Mouse (Mus musculus): ENCODE measurements around the gene Srl. TPM values are rescaled to one million over a fixed set of nuclear protein-coding genes. Genes with fewer than 3 reads are reported as not detected.

Gene Srl
- polyA plus RNA-seq, 1 experiment from 2014 or later: 8.8 TPM

DNA sequence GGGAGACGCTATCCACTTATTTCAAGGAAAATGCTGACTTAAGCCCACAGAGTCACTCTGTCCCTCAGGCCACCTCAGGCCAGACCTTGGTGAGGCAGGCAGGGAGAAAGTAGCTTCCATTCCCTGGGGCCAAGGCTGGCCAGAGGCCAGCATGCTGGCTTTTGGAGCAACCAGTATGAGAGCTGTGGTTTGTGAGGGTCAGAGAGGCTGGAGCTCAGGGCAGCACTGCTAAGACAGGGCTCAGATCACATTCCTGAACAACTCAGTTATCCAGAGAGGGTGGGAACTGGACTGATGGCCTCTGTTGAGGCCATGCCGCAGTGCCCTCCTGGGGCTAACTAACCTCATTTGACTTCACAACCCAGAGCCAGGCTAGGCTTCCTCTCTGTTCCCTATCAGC lies 106.2 kb downstream of the Srl start:
- Histone ChIP-seq H3K9me3 (ENCODE audit: control insufficient read depth, low read length) (no peaks in the 10 kb centered on the region), H3K4me3 (ENCODE audit: low read depth, low read length) (no peak overlapping the region), H3K9ac (ENCODE audit: low read depth, low read length) (no peak overlapping the region), H3K27me3 (replicated peaks; ENCODE audit: control insufficient read depth, insufficient read depth, low read length) (no peaks in the 10 kb centered on the region), H3K4me2 (no peak overlapping the region), H3K36me3 (ENCODE audit: control insufficient read depth, insufficient read depth, low read length) (no peaks in the 10 kb centered on the region), H3K4me1 (replicated peaks; ENCODE audit: control insufficient read depth, insufficient read depth, low read length) (no peaks in the 10 kb centered on the region), H3K27ac (ENCODE audit: low read depth, low read length) (no peak overlapping the region)
- ATAC-seq (replicated peaks; ENCODE audit: low FRiP score): no peak
- no peak for DNase-seq (ENCODE audit: low spot score)
- WGBS: 92% methylated on average over 2 of the region's 2 CpGs

DNA sequence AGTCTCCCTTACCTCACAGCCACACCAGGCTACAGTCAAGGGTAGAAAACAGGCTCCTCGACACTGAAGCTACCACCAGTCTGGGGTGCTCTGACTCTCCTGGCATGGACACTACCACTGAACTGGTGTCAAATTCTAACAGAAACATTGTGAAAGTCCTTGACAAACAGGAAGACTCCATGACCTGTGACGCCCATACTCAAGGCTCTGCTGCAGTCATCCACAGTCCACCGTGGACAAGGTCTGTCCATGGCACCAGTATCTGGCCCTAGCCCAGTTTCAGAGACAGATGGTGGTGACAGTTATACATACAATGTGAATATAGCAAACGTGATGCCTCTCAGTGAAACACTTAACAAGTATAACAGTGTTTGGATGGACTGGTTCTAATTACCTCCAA lies 109.8 kb downstream of the Srl start:
- no peak for ATAC-seq (replicated peaks; ENCODE audit: low FRiP score)
- Histone ChIP-seq H3K9me3 (ENCODE audit: control insufficient read depth, low read length) (no peaks in the 10 kb centered on the region), H3K27me3 (replicated peaks; ENCODE audit: control insufficient read depth, insufficient read depth, low read length) (no peaks in the 10 kb centered on the region), H3K4me1 (replicated peaks; ENCODE audit: control insufficient read depth, insufficient read depth, low read length) (no peaks in the 10 kb centered on the region), H3K27ac (ENCODE audit: low read depth, low read length) (no peak overlapping the region), H3K36me3 (ENCODE audit: control insufficient read depth, insufficient read depth, low read length) (no peaks in the 10 kb centered on the region), H3K9ac (ENCODE audit: low read depth, low read length) (no peak overlapping the region), H3K4me3 (ENCODE audit: low read depth, low read length) (no peak overlapping the region), H3K4me2 (no peak overlapping the region)
- no peak for DNase-seq (ENCODE audit: low spot score)
- 70% methylated on average over 4 of the region's 4 CpGs for WGBS

DNA sequence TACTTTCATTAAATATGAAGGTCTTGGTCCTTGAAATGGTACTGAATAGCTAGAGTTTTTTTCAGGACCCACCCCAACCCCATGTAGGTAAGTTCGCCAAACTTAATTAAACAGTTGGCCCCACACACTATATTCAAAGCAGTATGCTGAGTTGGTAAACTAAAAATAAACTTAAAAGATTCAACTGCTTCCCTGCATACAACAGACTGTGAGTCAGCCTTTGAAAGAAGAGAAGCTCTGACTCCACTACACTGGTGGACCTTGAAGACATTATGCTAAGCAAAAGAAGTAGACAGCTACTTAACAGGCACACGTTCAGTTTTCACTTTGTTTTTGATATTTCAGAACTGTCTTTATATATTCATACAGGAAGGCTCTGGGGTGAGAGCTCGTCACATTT lies 110.6 kb downstream of the Srl start:
- no peaks in the 10 kb centered on the region for H3K9me3 ChIP-seq (ENCODE audit: control insufficient read depth, low read length)
- H3K36me3 ChIP-seq (ENCODE audit: control insufficient read depth, insufficient read depth, low read length): no peaks in the 10 kb centered on the region
- H3K4me1 ChIP-seq (replicated peaks; ENCODE audit: control insufficient read depth, insufficient read depth, low read length): no peaks in the 10 kb centered on the region
- no peak overlapping the region for H3K27ac ChIP-seq (ENCODE audit: low read depth, low read length)
- no peak overlapping the region for H3K9ac ChIP-seq (ENCODE audit: low read depth, low read length)
- H3K27me3 ChIP-seq (replicated peaks; ENCODE audit: control insufficient read depth, insufficient read depth, low read length): no peaks in the 10 kb centered on the region
- H3K4me2 ChIP-seq: no peak overlapping the region
- no peak for ATAC-seq (replicated peaks; ENCODE audit: low FRiP score)
- 80% methylated on average over 3 of the region's 3 CpGs for WGBS
- no peak for DNase-seq (ENCODE audit: low spot score)
- no peak overlapping the region for H3K4me3 ChIP-seq (ENCODE audit: low read depth, low read length)

DNA sequence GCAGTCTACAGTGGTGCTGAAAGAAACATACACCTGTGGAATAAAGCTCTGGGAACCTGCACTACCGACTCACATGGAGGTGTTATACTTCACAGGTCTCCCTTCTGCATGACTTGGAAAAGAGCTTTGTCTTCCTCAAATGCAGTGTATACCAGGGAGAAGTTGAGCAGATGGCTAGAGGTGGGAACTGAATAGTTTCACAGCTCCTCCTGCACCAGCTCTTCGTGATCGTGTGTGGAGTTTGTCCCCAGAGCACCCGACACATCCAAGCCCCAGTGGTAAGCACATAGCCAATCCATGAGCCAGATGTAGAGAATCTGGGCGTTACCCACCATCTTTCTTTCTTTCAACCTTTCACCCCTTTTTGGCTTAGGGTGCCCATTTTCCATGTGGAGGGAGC lies 111.4 kb downstream of the Srl start:
- Histone ChIP-seq H3K27me3 (replicated peaks; ENCODE audit: control insufficient read depth, insufficient read depth, low read length) (no peaks in the 10 kb centered on the region), H3K9me3 (ENCODE audit: control insufficient read depth, low read length) (no peaks in the 10 kb centered on the region), H3K9ac (ENCODE audit: low read depth, low read length) (no peak overlapping the region), H3K27ac (ENCODE audit: low read depth, low read length) (no peak overlapping the region), H3K4me3 (ENCODE audit: low read depth, low read length) (no peak overlapping the region), H3K4me1 (replicated peaks; ENCODE audit: control insufficient read depth, insufficient read depth, low read length) (no peaks in the 10 kb centered on the region), H3K36me3 (ENCODE audit: control insufficient read depth, insufficient read depth, low read length) (no peaks in the 10 kb centered on the region), H3K4me2 (no peak overlapping the region)
- DNase-seq (ENCODE audit: low spot score) (no peak), ATAC-seq (replicated peaks; ENCODE audit: low FRiP score) (no peak)
- WGBS: 80% methylated on average over 5 of the region's 5 CpGs

Other genes starting within 250 kb of the Srl start
- 1.6 and 2.1 TPM in 2 replicates for gene Adcy9, start 121.3 kb downstream of the Srl start, polyA plus RNA-seq (2014; fragmentation: Nextera tagmentation; extraction: Ambion mirVana)
- 23.3 and 25.1 TPM in 2 replicates for gene Tfap4, start 18.0 kb upstream of the Srl start, polyA plus RNA-seq (2014; fragmentation: Nextera tagmentation; extraction: Ambion mirVana)
- 10.8 and 11.7 TPM in 2 replicates for gene Glis2, start 52.9 kb upstream of the Srl start, polyA plus RNA-seq (2014; fragmentation: Nextera tagmentation; extraction: Ambion mirVana)
- 110 and 116 TPM in 2 replicates for gene Pam16, start 83.2 kb upstream of the Srl start, polyA plus RNA-seq (2014; fragmentation: Nextera tagmentation; extraction: Ambion mirVana)
- gene Vasn, start 98.1 kb upstream of the Srl start, polyA plus RNA-seq (2014; fragmentation: Nextera tagmentation; extraction: Ambion mirVana): 9.3 and 9.4 TPM in 2 replicates
- 104 and 111 TPM in 2 replicates for gene Dnaja3, start 98.2 kb upstream of the Srl start, polyA plus RNA-seq (2014; fragmentation: Nextera tagmentation; extraction: Ambion mirVana)
- gene Coro7, start 138.0 kb upstream of the Srl start, polyA plus RNA-seq (2014; fragmentation: Nextera tagmentation; extraction: Ambion mirVana): 17.4 and 18.7 TPM in 2 replicates
- 85.6 and 92.2 TPM in 2 replicates for gene Nmral1, start 177.5 kb upstream of the Srl start, polyA plus RNA-seq (2014; fragmentation: Nextera tagmentation; extraction: Ambion mirVana)
- gene Hmox2, start 184.5 kb upstream of the Srl start, polyA plus RNA-seq (2014; fragmentation: Nextera tagmentation; extraction: Ambion mirVana): 66.8 and 75.9 TPM in 2 replicates
- 49.4 and 49.8 TPM in 2 replicates for gene Cdip1, start 248.5 kb upstream of the Srl start, polyA plus RNA-seq (2014; fragmentation: Nextera tagmentation; extraction: Ambion mirVana)

Data from liver, embryonic 11.5 days (tissue).